Mouse (Mus musculus): ENCODE results near the gene Tnfrsf18.

DNA sequence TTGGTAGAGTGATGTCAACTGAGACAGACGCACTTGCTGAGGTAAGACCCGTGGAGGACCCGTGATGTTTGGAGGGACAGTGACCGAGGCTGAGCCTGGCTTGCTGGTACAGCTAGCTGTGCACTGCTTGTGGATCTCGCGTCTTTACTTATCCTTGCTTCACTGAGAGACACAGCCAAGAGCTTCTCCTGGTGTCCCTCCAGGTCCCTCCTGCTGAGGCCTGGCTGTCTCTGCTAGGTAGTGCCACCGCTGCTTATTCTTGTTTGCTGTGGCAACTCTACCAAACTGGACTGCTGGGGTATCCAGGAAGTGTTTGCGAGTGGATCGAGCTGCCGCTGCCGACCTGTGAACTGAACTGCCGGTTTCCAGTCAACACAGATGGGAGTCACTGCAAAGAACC, 6.2 kb upstream of the Tnfrsf18 start:
- no peak for TF ChIP-seq CTCF (IDR thresholded peaks at IDR 0.05; ENCODE audit: low read depth, low read length)
- no peak for TF ChIP-seq POLR2A (IDR thresholded peaks at IDR 0.05; ENCODE audit: extremely low read depth, insufficient read depth, low read length)

Data from liver, adult 2 months (tissue).